Mouse (Mus musculus) macrophage (primary cell): ENCODE data around the gene C1qtnf12. TPM values are rescaled to one million over a fixed set of nuclear protein-coding genes. Genes with fewer than 3 reads are reported as not detected.

ENCODE experiments used
- H3K27ac ChIP-seq: fragments of 350-480 bp; formaldehyde crosslinking; 2 replicates; pipeline ENCODE4 v1.9.0; 2021
- H3K36me3 ChIP-seq: fragments of 350-480 bp; formaldehyde crosslinking; 2 replicates; pipeline ENCODE4 v1.9.0; 2021; ENCODE audit errors: inconsistent target
- H3K4me3 ChIP-seq: fragments of 350-480 bp; formaldehyde crosslinking; 2 replicates; pipeline ENCODE4 v1.9.0; 2021; ENCODE audit errors: inconsistent target
- H3K79me2 ChIP-seq: fragments of 350-480 bp; formaldehyde crosslinking; 2 replicates; pipeline ENCODE4 v1.9.0; 2021; ENCODE audit errors: inconsistent target
- WGBS: methylation state at CpG from one replicate; pipeline ENCODE4 v1.1.7; 2026; ENCODE audit warnings: inconsistent platforms; ENCODE audit not compliant: missing documents; 5-methylcytosine and 5-hydroxymethylcytosine counted together
- polyA plus RNA-seq: library from polyadenylated mRNA; stranded (reverse); fragments of 250-400 nt; gene quantifications from 3 replicates; pipeline ENCODE4 v1.2.4, GENCODE M21; 2018; ENCODE audit warnings: inconsistent platforms

The C1qtnf12 gene
- polyA plus RNA-seq, 1 experiment from 2014 or later, result 5.3 TPM

DNA sequence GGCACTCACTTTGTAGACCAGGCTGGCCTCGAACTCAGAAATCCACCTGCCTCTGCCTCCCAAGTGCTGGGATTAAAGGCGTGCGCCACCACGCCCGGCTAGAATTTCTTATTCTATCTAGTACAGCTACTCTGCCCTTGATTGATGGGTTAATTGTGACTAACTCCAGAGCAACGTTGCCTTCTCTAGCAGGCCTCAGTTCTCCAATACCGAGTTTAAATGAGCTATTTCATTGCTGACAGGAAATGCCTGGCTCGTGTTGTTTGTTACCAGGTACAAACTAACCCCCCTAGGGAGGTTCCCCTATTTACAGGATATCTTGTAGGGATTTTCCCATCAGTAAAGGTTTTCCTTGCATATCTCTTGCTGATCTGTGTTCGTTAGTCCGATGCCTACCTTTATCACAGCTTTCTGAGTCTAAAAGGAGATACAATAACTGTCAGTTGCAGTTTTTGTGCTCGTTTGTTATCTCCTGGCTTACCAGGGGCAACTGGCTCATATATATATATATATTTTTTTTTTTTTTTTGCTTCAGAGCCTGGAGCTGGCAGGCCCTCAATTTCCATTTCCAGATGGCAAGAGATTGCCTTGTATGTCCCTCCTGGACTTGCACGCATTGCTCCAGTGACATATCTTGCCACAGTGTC lies 19.4 kb downstream of the C1qtnf12 start:
- no peak overlapping the region for H3K27ac ChIP-seq
- H3K36me3 ChIP-seq, result no peaks in the 10 kb centered on the region
- no peaks in the 10 kb centered on the region for H3K79me2 ChIP-seq
- no peak overlapping the region for H3K4me3 ChIP-seq
- WGBS, result 74% methylated on average over 11 of the region's 12 CpGs

- H3K79me2 ChIP-seq, result no peaks in the 10 kb centered on the region
- H3K4me3 ChIP-seq, result no peak overlapping the region
- 48% methylated on average over 2 of the region's 2 CpGs for WGBS
- H3K36me3 ChIP-seq, result no peaks in the 10 kb centered on the region
- H3K27ac ChIP-seq, result no peak overlapping the region
Observed at GRCm38 (mm10) chr4:155983788-155984187, 21.7 kb downstream of the C1qtnf12 start.

DNA sequence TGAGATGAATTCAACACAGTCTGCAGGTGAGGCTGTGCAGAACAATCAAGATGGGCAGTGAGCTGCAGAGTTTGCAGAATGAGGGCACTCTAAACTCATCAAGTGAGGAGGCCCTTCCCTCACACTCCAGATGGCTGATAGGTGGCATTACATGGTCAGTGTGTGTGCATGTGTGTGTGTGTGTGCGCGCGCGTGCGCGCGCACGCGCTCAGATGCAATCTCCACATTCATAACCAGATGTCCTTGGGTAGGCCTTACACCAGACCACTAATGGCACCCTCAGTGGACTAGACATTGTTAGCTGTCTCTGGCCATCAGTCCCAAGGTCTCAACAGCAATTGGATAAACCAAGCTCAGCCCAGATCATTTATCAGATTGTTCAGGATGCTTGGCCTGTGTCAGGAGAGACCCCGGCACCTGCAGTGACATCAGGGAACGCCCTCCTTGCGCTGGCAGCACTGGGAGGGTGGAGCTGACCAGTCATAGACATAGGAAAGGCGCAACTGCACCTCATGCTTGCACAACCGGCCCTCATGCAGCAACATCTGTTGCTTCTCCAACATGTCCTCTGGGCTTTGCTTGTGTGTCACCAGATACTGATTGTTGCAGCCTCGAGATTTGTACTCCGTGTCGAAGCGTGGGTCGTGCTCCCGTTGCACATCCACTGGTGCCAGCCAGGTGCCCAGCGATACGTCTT lies 29.2 kb downstream of the C1qtnf12 start:
- Histone ChIP-seq H3K27ac (no peak overlapping the region), H3K79me2 (peaks cover 41% of the 10 kb centered on the region), H3K36me3 (peaks cover 4% of the 10 kb centered on the region; the same call in 1 of the 2 replicates), H3K4me3 (peak overlapping the region; percentile 10; the same call in 1 of the 2 replicates)
- 71% methylated on average over 22 of the region's 22 CpGs for WGBS

DNA sequence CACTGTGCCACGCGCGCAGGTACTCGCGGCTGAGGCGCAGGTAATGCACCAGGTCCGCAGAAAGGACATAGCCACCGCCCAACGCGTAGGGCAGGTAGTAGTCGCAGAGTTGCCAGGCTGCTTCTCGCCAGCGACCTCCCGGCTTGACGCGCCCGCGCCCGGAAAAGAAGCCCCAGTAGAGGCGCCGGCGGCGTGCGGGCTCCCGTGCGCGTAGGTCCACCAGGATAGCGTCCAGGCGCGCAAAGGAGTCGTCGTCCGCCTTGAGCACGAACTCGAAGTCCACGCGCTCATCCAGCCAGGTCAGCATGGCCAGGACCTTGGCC lies 29.8 kb downstream of the C1qtnf12 start:
- no peak overlapping the region for H3K27ac ChIP-seq
- peak overlapping the region; percentile 10; the same call in 1 of the 2 replicates for H3K4me3 ChIP-seq
- 15% methylated on average over 33 of the region's 37 CpGs for WGBS
- H3K36me3 ChIP-seq, result peaks cover 9% of the 10 kb centered on the region; the same call in 1 of the 2 replicates
- H3K79me2 ChIP-seq, result peaks cover 46% of the 10 kb centered on the region

DNA sequence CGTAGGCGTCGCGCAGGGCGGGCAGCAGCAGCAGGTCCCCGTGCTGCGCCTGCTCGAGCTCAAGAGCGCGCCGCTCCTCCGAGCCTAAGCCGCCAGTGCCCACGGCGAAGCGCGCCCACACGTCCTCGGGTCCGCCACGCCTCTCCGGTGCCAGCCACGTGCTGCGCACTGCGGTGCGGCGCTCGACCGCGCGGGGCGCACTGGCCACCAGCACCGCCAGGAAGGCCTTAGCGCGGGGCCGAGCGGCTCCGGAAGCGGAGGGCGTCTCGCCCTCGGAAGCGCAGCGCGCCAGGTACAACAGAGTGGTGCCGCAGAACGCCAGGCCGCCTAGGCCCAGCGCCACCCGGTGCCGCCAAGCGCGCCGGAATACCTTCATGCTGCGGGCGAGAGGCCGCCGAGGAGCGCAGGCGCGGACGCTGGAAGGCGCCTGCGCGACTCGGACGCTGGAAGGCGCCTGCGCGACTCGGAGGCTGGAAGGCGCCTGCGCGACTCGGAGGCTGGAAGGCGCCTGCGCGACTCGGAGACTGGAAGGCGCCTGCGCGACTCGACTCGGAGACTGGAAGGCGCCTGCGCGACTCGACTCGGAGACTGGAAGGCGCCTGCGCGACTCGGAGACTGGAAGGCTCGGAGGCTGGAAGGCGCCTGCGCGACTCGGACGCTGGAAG lies 30.3 kb downstream of the C1qtnf12 start, which contains the start of the genes B3galt6 and Sdf4:
Gene B3galt6 (minus strand): TSS at position 409 of the 665 bp plus-strand sequence.
Gene Sdf4 (plus strand): TSS at position 632 of the 665 bp plus-strand sequence.
- peaks cover 14% of the 10 kb centered on the region; the same call in 1 of the 2 replicates for H3K36me3 ChIP-seq

DNA sequence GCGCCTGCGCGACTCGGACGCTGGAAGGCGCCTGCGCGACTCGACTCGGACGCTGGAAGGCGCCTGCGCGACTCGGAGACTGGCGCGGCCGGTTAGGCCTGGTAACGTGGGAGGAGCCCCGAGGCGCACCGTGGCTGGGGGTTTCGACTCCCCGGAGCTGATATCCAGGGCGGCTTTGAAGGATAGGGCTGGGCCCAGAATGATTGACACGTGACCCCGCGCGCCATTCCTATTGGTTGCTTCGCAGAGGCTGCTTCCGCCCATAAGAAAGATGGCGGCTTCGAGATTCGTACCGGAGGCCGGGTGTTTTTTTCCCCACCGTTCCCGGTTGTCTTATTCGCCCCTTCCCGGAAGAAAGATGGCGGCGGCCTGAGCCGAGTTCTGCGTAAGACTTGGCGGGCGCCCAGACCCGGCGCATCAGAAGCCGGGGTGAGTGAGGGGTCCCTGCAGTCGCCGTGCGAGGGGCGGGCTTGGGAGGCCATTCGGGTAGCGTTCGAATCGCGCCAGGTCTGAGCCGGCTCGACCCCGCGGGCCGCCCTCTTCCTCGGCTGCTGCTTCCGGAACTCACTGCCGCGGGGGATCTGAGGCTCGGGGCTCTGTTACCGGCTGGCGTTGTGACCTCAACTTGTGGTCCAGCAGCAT lies 30.9 kb downstream of the C1qtnf12 start:
- Histone ChIP-seq H3K79me2 (peaks cover 57% of the 10 kb centered on the region), H3K4me3 (peak overlapping the region; percentile 96), H3K27ac (peak overlapping the region; percentile 84), H3K36me3 (peaks cover 21% of the 10 kb centered on the region; the same call in 1 of the 2 replicates)
- under 1% methylated on average over 55 of the region's 70 CpGs for WGBS

More for the DNA sequence above, 30.3 kb downstream of the C1qtnf12 start, which contains the start of the genes B3galt6 and Sdf4:
- H3K79me2 ChIP-seq, result peaks cover 51% of the 10 kb centered on the region
- under 1% methylated on average over 76 of the region's 99 CpGs for WGBS
- peak within 1 kb of the TSS; percentile 96 for H3K4me3 ChIP-seq
- peak within 1 kb of the TSS; percentile 84 for H3K27ac ChIP-seq

- Histone ChIP-seq H3K27ac (peak overlapping the region; percentile 84), H3K4me3 (peak overlapping the region; percentile 96), H3K36me3 (peaks cover 25% of the 10 kb centered on the region; the same call in 1 of the 2 replicates), H3K79me2 (peaks cover 62% of the 10 kb centered on the region)
- WGBS, result 8% methylated on average over 15 of the region's 15 CpGs
Observed at GRCm38 (mm10) chr4:155993606-155994005, 31.5 kb downstream of the C1qtnf12 start.

GRCm38 (mm10) chr4:156004109-156004508 lies 42.0 kb downstream of the C1qtnf12 start:
- peaks cover 91% of the 10 kb centered on the region for H3K36me3 ChIP-seq
- H3K4me3 ChIP-seq, result no peak overlapping the region
- WGBS, result 96% methylated on average over 3 of the region's 3 CpGs
- H3K27ac ChIP-seq, result no peak overlapping the region
- no peaks in the 10 kb centered on the region; the same call in 1 of the 2 replicates for H3K79me2 ChIP-seq

DNA sequence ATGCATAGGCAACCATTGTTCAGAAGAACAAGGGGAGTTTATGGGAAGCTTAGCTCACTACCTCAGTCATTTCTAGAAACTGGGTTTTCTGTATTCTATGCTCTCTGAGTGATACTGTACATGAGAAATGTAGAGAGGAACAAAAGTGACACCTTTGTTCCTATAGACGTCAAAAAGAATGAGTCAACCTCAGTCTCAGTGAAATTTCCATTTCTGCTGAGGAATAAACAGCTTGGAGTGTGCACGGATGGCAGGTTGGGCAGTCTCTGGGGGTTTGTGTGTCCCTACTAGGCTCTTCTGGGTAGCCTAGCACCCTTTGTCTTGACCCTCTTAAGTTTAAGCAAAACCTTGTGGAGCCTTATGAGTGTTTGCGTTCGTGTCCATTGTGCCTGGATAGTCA lies 46.3 kb downstream of the C1qtnf12 start:
- Histone ChIP-seq H3K27ac (no peak overlapping the region), H3K36me3 (peaks cover 89% of the 10 kb centered on the region), H3K79me2 (no peaks in the 10 kb centered on the region), H3K4me3 (no peak overlapping the region)
- 93% methylated on average over 4 of the region's 4 CpGs for WGBS

DNA sequence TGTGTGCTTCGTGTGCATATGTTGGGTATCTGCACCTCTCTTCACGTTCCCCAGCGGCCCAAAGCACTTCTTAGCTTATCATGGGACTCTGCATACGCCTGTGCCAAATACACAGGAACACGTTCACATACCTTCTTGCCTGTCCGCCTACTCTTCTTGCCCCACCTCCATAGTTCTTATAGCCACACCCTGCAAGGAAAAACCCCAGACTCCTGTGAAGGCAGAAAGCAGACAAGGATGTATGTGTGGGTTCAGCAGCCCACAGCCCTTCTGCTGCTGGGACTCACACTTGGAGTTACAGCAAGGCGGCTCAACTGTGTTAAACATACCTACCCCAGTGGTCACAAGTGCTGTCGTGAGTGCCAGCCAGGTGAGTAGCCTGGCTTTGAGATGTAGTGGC lies 51.5 kb downstream of the C1qtnf12 start, which contains the start of gene Tnfrsf4:
Gene Tnfrsf4 (plus strand): TSS at position 207 of the 400 bp plus-strand sequence.
- H3K4me3 ChIP-seq, result no peak within 1 kb of the TSS
- H3K36me3 ChIP-seq, result peaks cover 58% of the 10 kb centered on the region

GRCm38 (mm10) chr4:156014436-156014835 lies 52.3 kb downstream of the C1qtnf12 start:
- Histone ChIP-seq H3K36me3 (peaks cover 50% of the 10 kb centered on the region), H3K4me3 (no peak overlapping the region), H3K79me2 (no peaks in the 10 kb centered on the region), H3K27ac (no peak overlapping the region)
- WGBS, result 96% methylated on average over 2 of the region's 2 CpGs

More for the DNA sequence above, 51.5 kb downstream of the C1qtnf12 start, which contains the start of gene Tnfrsf4:
- WGBS, result 90% methylated on average over 8 of the region's 8 CpGs
- no peaks in the 10 kb centered on the region for H3K79me2 ChIP-seq
- no peak within 1 kb of the TSS for H3K27ac ChIP-seq
